Mouse (Mus musculus): ENCODE results near the gene Cfap99. TPM values are rescaled to one million over a fixed set of nuclear protein-coding genes. Genes with fewer than 3 reads are reported as not detected.
A peak's percentile ranks its signal among the peaks of the same experiment; 100 is the strongest.

Gene Cfap99
- polyA plus RNA-seq, 1 experiment = 0.05 TPM

DNA sequence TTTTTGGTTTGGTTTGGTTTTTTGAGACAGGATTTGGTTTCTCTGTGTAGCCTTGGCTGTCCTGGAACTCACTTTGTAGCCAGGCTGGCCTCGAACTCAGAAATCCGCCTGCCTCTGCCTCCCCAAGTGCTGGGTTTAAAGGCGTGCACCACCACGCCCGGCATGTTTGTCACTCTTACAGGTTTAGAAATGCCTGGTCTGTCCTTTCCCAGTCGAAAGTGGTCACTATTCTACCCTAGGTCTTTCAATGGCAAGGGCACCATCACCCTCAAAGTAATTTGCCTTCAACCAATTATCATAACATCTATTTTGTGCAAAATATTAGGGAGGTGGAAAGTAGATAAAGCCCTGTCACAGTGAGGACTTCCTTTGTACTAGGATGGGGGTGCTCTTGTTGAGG lies 51.8 kb downstream of the Cfap99 start:
- 95% methylated on average over 6 of the region's 6 CpGs for WGBS
- Histone ChIP-seq H3K27ac (ENCODE audit: insufficient read depth, low read depth, low read length) (no peak overlapping the region), H3K4me1 (ENCODE audit: control insufficient read depth, insufficient read depth, low read length) (peaks cover 3% of the 10 kb centered on the region; the same call in 1 of the 2 replicates), H3K27me3 (replicated peaks; ENCODE audit: control insufficient read depth, insufficient read depth, low read length) (no peaks in the 10 kb centered on the region), H3K36me3 (ENCODE audit: control insufficient read depth, insufficient read depth, low read length) (no peaks in the 10 kb centered on the region), H3K4me3 (ENCODE audit: insufficient read depth, low read depth, low read length) (no peak overlapping the region)
- DNase-seq = no peak
- no peak for TF ChIP-seq POLR2A (IDR thresholded peaks at IDR 0.05; ENCODE audit: low read depth, low read length)
- TF ChIP-seq CTCF (conservative IDR thresholded peaks at IDR 0.05; ENCODE audit: insufficient read depth, insufficient read length, low read depth, low read length) = no peak

DNA sequence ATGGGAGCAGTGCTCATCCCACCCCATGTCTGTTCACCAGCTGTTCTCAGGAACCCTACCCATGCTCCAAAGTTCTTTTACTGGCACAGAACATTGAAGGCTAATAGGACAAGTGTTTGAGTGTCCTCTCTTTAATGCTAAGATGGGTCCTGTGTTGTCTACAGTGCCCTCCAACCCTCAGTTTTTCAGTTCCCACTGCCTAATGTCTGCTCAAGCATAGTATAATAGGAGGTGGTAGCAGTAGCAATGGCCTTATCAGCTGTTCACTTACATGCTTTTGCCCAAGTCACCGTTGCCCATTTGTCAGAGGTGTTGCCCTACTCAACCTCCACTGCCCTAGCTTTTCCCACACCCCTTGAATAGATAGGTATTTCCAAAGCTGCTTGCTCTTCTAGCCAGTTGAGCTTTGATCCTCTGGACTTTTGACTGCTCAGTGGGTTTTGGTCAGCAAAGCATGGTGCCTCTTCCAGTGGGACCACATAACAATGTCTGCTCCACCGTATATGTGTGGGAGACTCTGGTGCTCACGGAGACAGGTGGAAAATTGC lies 63.8 kb downstream of the Cfap99 start:
- peaks cover 6% of the 10 kb centered on the region for H3K36me3 ChIP-seq (ENCODE audit: control insufficient read depth, insufficient read depth, low read length)
- H3K4me1 ChIP-seq (ENCODE audit: control insufficient read depth, insufficient read depth, low read length) = no peaks in the 10 kb centered on the region
- H3K4me3 ChIP-seq (ENCODE audit: insufficient read depth, low read depth, low read length) = no peak overlapping the region
- TF ChIP-seq POLR2A (IDR thresholded peaks at IDR 0.05; ENCODE audit: low read depth, low read length) (no peak), CTCF (conservative IDR thresholded peaks at IDR 0.05; ENCODE audit: insufficient read depth, insufficient read length, low read depth, low read length) (no peak)
- no peaks in the 10 kb centered on the region for H3K27me3 ChIP-seq (replicated peaks; ENCODE audit: control insufficient read depth, insufficient read depth, low read length)
- no peak overlapping the region for H3K27ac ChIP-seq (ENCODE audit: insufficient read depth, low read depth, low read length)
- DNase-seq = no peak
- WGBS = 85% methylated on average over 3 of the region's 3 CpGs

DNA sequence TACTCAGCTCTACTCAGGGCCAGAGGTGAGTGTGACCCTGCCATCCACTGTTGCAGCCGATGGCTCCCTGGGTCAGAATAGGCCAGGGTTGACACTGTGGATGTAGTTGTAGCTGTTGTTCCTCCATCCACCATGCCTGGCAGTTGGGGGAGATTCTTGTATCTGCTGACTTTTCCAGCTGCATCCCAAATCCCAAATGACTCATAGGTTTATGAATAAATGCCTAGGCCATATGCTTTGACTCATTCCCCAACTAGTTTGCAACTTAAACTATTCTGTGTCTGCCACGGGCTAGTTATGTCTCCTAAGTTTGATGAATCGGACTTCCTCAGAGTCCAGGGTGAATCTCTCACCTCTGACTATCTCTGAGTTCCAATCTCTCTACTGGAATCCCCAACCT lies 71.9 kb downstream of the Cfap99 start:
- no peaks in the 10 kb centered on the region for H3K36me3 ChIP-seq (ENCODE audit: control insufficient read depth, insufficient read depth, low read length)
- DNase-seq = no peak
- H3K4me1 ChIP-seq (ENCODE audit: control insufficient read depth, insufficient read depth, low read length) = no peaks in the 10 kb centered on the region
- no peak overlapping the region for H3K4me3 ChIP-seq (ENCODE audit: insufficient read depth, low read depth, low read length)
- no peaks in the 10 kb centered on the region for H3K27me3 ChIP-seq (replicated peaks; ENCODE audit: control insufficient read depth, insufficient read depth, low read length)
- no peak overlapping the region for H3K27ac ChIP-seq (ENCODE audit: insufficient read depth, low read depth, low read length)
- no peak for TF ChIP-seq CTCF (conservative IDR thresholded peaks at IDR 0.05; ENCODE audit: insufficient read depth, insufficient read length, low read depth, low read length)
- TF ChIP-seq POLR2A (IDR thresholded peaks at IDR 0.05; ENCODE audit: low read depth, low read length) = no peak
- WGBS = 91% methylated on average over 3 of the region's 3 CpGs

DNA sequence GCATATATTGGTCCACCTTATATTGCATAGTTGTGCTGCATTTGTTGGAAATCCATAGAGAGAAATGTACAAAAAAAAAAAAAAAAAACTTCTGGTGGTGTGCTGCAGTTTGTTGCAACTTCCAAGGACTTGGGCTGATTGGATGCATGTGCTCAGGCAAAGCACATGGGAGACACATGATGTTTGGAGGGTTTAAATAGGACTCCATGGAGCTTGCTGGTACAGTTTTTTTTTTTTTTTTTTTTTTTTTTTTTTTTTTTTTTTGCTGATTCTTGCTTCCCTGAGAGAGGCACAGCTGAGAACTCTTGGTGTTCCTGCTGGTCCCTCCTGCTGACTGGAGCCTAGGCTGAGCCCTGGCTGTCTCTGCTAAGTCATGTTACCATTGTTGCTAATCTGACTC lies 74.7 kb downstream of the Cfap99 start:
- Histone ChIP-seq H3K27me3 (replicated peaks; ENCODE audit: control insufficient read depth, insufficient read depth, low read length) (no peaks in the 10 kb centered on the region), H3K36me3 (ENCODE audit: control insufficient read depth, insufficient read depth, low read length) (no peaks in the 10 kb centered on the region), H3K27ac (ENCODE audit: insufficient read depth, low read depth, low read length) (no peak overlapping the region), H3K4me1 (ENCODE audit: control insufficient read depth, insufficient read depth, low read length) (no peaks in the 10 kb centered on the region), H3K4me3 (ENCODE audit: insufficient read depth, low read depth, low read length) (no peak overlapping the region)
- TF ChIP-seq POLR2A (IDR thresholded peaks at IDR 0.05; ENCODE audit: low read depth, low read length) (no peak), CTCF (conservative IDR thresholded peaks at IDR 0.05; ENCODE audit: insufficient read depth, insufficient read length, low read depth, low read length) (no peak)
- DNase-seq = no peak

DNA sequence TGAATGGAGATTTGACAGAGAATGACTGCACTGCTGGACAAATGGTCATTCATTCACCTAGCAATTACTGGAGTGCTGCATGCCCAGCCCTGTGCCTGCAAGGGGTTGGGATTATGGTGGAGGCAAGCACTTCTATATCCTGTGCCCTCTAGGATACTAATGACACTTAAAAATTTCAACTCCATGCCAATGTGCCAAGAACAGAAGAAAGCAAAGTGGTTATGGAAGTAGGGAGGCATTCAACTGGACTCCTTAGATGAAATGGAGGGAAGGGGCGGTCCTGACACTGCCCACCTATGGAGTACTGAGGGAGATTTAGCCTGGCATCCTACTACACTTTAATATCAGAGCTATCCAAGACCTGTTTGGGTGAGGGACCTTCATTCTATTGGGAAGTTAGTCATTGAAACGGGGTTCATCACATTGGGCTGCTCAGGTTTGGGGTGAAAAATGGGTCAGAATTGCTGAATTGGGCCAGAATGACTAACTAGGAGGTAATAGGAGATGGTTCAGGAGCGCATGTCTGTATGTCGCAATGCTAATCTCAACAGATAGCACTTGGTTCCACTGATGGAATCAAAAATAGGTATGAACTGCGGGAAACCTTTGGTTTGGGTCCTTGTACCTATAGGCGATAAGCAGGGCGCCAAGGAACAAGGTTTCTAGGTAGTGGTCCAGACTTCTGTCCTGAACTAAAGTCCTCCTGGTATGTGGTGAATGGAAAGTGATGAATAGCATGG lies 80.3 kb downstream of the Cfap99 start:
- no peaks in the 10 kb centered on the region for H3K27me3 ChIP-seq (replicated peaks; ENCODE audit: control insufficient read depth, insufficient read depth, low read length)
- DNase-seq = no peak
- TF ChIP-seq POLR2A (IDR thresholded peaks at IDR 0.05; ENCODE audit: low read depth, low read length) = no peak
- no peak for TF ChIP-seq CTCF (conservative IDR thresholded peaks at IDR 0.05; ENCODE audit: insufficient read depth, insufficient read length, low read depth, low read length)
- H3K27ac ChIP-seq (ENCODE audit: insufficient read depth, low read depth, low read length) = peak overlapping the region; percentile 94
- peaks cover 16% of the 10 kb centered on the region; the same call in 1 of the 2 replicates for H3K4me1 ChIP-seq (ENCODE audit: control insufficient read depth, insufficient read depth, low read length)
- 74% methylated on average over 7 of the region's 7 CpGs for WGBS
- no peaks in the 10 kb centered on the region for H3K36me3 ChIP-seq (ENCODE audit: control insufficient read depth, insufficient read depth, low read length)
- peak overlapping the region; percentile 80 for H3K4me3 ChIP-seq (ENCODE audit: insufficient read depth, low read depth, low read length)

DNA sequence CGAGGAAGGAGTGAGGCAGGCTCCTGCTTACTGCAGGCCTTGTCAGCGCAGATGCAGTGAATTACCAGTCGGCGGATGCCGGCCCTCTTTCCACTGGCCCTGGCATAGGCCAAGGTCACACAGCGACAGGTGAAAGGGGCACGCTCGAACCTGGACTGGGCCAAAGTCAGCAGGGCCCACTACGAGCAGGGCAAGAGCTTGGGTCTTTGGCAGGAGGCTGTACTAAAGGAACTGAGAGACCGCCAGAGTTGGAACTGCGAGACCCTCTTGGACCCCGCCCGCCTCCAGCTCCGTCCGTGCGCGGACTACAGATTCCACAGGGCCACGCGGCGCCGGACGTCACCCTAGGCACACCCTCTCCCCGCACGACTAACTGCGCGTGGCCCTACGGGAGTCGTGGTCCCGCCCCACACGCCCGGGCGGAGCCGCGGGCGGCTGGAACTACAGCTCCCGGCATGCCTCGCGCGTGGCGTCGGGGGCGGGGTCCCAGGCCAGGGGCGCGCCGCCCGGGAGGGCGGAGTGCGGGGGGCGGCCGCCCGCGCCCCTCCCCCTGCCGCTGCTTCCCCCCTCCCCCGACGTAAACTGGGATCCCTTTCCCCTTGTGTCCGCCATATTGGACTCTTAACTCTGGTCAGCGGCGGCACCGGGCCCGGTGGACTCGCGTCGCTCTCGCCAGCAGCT lies 81.1 kb downstream of the Cfap99 start, which contains the start of gene Fam193a:
TSS of gene Fam193a (plus strand) at position 593 of the 681 bp plus-strand sequence.
- Histone ChIP-seq H3K36me3 (ENCODE audit: control insufficient read depth, insufficient read depth, low read length) (no peaks in the 10 kb centered on the region), H3K27me3 (replicated peaks; ENCODE audit: control insufficient read depth, insufficient read depth, low read length) (no peaks in the 10 kb centered on the region), H3K27ac (ENCODE audit: insufficient read depth, low read depth, low read length) (peak within 1 kb of the TSS; percentile 94), H3K4me3 (ENCODE audit: insufficient read depth, low read depth, low read length) (peak within 1 kb of the TSS; percentile 80), H3K4me1 (ENCODE audit: control insufficient read depth, insufficient read depth, low read length) (peaks cover 18% of the 10 kb centered on the region; the same call in 1 of the 2 replicates)
- WGBS = under 1% methylated on average over 56 of the region's 64 CpGs
- TF ChIP-seq POLR2A (IDR thresholded peaks at IDR 0.05; ENCODE audit: low read depth, low read length) = peak; percentile 52
- TF ChIP-seq CTCF (conservative IDR thresholded peaks at IDR 0.05; ENCODE audit: insufficient read depth, insufficient read length, low read depth, low read length) = no peak
- peak; percentile 99 for DNase-seq

All from kidney, adult 2 months (tissue).